Mouse (Mus musculus) heart, postnatal 36 days (tissue): Measurements from ENCODE around the gene Rlbp1. TPM values are rescaled to one million over a fixed set of nuclear protein-coding genes. Genes with fewer than 3 reads are reported as not detected.

Experiments used
- DNase-seq, 2 experiments: peaks; one replicate each; pipeline ENCODE4 v3.0.0; 2021 to 2022
- intact Hi-C: fragments of 180-260 bp; cut with DNase I; formaldehyde crosslinking; loops from one replicate; pipeline ENCODE4 v1.15.1; 2025
- total RNA-seq, 2 experiments: library from RNA; stranded (reverse); gene quantifications; 2 replicates each; pipeline ENCODE4 v1.2.3; 2021

Gene Rlbp1
- not detected for total RNA-seq

DNA sequence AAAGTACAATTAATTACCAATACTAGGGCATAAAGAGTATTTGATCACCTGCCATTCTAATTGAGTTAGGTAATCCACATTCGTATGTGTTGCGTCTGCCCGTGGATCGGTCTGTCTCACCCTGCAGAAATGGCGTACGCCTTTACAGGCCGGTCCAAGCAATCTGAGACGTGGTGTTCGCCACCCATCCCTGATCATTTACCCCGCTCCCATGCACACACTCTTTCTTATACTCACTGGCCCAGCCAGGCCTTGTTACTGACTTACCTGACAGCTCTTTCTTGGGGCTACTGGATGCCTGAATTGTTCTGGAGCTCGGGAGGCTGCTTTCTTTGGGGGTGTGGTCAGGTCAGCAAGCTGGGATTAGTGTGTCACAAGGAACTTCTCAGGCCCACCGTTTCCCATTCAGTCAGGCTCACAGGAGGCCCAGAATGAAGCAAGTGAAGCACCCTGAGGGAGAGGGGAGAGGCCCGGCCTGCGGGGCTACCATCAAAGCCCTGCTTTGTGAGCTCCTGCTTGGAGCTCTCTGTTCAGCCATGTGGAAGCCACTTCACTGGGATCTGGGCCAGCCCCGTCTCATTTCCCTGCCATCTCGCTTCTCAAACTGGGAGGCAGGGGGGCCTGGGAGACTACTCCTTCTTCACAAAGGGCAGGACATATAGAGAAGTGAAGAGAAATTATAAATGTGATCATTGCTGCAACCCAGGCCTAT is at the start of gene Rlbp1:
Gene Rlbp1 (minus strand): TSS at position 627 of the 712 bp plus-strand sequence.
- intact Hi-C loops = no loop called here

DNA sequence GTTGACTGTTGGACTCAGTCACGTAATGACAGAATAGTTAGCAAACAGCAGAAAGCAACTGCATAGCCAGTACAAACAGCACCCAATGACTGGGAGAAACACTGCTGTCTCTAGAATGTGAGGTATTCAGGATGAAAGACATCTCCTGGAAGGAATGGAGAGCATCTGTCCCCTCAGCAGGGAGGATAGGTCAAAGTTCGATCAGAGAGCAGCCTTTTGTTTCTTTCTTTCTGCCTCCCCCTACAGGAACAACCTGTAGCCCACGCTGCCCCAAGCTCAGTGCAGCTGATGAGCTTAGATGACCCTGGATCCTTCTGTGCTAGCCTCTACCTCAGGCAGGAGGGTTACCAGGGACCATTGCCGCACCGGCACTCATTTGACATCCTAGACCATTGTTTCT is 41.4 kb upstream of the Rlbp1 start:
- intact Hi-C loops = no loop called here
- DNase-seq = no peak

More for the DNA sequence above, at the start of gene Rlbp1:
- no peak for DNase-seq

DNA sequence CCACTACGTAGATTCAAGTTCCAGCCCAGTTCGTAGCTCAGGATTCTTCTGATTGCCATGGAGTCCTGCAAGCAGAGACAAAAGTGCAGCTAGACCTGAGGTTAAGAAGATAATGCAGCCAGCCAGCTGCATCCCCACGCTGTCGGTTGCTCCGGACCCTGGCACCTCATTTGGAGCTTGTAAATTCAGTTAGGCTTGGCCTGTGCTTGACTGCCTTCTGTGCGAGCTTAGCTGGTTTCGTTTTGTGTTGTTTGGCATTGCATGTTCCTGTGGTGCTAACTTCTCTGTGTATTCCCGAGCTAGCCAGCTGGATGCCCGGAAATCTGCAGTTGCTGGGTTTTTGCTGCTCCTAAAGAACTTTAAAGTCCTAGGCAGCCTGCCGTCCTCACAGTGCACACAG is 39.0 kb upstream of the Rlbp1 start:
- no peak for DNase-seq
- intact Hi-C loops = no loop called here

DNA sequence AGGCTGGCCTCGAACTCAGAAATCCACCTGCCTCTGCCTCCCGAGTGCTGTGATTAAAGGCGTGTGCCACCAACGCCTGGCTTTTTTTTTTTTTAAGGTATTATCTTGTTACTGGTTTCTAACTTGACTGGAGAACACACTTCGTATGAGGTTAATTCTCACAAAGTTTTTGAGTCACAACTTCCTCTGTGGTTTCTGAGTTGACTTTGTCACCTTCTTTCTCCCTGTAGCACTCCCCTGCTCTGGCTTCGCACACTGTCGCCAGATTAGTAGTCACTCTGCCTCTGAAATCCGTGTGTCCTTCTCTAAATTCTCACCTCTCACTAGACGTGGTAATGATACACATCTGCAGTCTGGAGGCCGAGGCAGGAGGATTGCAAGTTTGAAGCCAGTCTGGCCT is 36.0 kb upstream of the Rlbp1 start:
- intact Hi-C loops = no loop called here
- DNase-seq = no peak

DNA sequence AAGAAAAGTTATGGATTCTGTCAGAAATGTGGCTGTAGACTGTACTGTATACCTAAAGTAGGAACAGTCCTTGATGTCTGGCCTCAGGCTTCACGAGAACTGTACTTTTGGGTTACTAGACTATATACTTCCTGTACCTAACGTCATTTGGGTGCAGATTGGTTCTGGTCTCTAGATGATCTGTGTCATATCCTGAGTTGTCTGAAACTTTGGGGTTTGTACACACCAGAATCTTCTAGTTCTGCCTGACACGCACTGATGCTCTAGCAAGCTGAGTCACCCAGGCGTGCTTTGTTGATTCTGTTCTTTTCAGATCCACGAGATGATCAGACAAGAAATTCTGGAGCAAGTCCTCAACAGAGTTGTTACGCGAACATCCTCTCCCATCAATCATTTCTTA is 33.1 kb upstream of the Rlbp1 start:
- DNase-seq = no peak
- intact Hi-C loops = no loop called here

DNA sequence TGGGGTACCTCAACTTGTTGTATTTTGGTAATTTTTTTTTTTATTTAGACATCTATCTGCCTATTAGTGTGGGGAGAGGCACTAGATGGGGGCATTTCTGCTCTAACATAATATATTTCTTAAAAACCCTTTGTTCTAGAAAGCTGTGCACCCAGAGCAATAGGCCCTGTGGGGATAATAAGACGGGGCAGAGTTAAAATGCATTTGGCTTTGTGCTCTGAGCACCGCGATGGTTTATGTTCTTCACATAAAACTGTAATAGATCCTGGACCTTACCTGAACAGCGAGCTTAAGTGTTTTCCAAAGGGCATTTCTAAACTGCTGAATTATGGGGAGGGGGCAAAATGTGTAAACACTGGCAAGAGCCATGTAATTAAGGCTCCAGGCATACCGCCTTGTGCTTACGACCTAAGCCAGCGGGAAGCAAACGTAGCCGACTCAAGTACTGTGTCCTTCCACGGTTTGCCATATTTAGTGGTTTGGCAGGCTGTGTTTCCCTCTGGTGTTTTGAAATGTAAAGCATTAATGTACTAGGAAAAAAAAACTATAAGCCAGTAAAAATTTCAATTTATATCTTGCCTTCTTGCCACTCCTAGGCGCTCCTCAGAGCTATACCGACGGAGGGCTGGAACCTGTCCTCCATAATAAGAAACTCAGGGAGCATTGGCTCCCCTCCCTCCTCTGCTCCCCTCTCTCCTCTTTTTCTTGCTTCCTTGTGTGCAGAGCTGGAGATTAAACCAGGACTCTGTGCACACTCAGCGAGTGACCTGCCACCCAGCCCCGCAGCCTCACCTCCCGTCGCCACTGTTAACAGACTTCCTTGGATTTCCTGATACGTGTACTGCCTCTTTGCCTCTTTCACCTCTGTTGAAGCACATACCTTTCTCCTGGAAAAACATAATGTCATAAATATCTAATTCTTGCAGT is 27.9 kb upstream of the Rlbp1 start:
- intact Hi-C loops = no loop called here

GRCm38 (mm10) chr7:79400296-79400695 is 13.4 kb upstream of the Rlbp1 start:
- DNase-seq = no peak
- intact Hi-C loops = no loop called here

More for the DNA sequence above, 27.9 kb upstream of the Rlbp1 start:
- no peak for DNase-seq

DNA sequence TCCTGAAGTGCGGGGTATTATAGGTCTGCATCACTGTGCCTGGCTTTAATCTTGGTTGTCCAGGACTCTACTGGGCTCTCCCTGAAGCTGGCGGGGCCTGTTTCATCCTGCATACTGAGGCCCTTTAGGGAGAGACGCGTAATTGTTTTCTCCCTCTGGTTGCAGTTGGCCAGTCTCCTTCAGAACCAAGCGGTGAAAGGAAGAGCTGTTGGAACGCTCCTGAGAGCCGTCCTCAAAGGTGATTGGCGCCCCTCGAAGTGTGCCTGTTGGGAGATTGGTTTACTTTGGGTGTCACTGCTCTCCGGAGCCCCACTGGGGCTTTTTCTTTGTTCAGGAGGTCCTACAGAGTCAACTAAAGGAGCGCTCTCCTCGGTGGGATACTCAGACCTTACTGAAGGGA is 12.1 kb upstream of the Rlbp1 start:
- intact Hi-C loops = no loop called here
- DNase-seq = no peak

DNA sequence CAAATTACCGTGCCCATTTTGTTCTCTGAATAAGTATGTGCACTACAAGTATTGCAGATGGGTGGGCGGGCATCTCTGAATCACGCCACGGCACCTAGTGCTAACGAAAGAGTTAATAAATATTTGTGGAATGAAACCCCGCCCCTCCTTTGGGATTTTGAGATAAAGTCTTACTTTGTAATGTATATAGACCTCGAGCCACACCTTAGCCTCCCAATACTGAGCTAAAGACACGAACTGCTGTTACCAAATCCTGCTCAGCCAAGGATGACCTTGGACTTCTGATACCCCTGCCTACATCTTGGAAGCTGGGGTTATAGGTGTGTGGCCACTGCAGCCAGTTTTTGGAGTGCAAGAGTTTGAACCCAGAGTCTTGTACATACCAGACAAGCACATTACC is 11.6 kb upstream of the Rlbp1 start:
- DNase-seq = no peak
- intact Hi-C loops = no loop called here

GRCm38 (mm10) chr7:79397446-79397963 is 10.7 kb upstream of the Rlbp1 start:
- intact Hi-C loops = no loop called here
- no peak for DNase-seq

GRCm38 (mm10) chr7:79395186-79395585 is 8.3 kb upstream of the Rlbp1 start:
- DNase-seq = no peak
- intact Hi-C loops = no loop called here

DNA sequence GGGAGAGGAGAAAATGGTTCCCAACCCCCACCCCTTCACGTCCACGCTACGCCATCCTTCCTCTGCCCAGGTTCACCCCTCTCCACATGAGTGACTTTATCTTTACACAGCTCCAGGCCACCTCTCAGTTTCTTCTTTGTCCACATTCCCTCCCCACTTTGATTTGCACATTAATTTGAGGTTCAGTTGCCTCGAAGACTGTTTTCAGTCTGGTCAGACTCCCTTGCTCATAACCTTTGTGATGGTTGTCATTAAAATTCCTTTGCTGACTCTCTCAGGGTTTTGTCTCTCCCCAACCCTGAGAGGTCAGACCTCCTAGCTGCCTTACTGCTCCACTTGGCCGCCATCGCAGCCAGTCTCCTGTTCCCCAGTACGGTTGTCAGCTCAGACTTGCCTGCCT is 7.8 kb upstream of the Rlbp1 start:
- DNase-seq = no peak
- intact Hi-C loops = loop anchor here (5.0 kb wide), 1 partner anchor 73 kb away; the partner anchor contains the start of gene Polg

DNA sequence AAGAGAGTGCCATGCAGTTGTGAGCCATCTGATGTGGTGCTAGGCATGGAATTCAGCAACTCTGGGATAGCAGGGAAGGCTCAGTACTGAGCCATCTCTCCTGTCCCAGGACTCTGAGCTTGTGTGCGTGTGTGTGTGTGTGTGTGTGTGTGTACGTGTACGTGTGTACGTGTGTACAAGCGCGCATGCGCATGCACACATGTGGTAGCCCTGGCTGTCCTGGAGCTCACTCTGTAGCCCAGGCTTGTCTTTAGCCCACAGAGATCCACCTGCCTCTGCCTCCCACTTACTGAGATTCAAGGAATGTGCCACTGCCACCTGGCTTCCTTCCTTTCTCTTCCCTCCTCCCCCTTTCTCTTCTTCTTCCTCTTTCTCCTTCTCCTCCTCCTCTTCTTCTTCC is 7.1 kb upstream of the Rlbp1 start:
- DNase-seq = no peak
- intact Hi-C loops = loop anchor here (5.0 kb wide), 1 partner anchor 73 kb away; the partner anchor contains the start of gene Polg

- intact Hi-C loops = loop anchor here (5.0 kb wide), 1 partner anchor 74 kb away; the partner anchor contains the start of gene Polg
- DNase-seq = no peak
These were observed 6.1 kb upstream of the Rlbp1 start for GRCm38 (mm10) chr7:79392860-79393513.

- peak; percentile 96 to 98 for DNase-seq
- intact Hi-C loops = loop anchor here (5.0 kb wide), 1 partner anchor 75 kb away; the partner anchor contains the start of gene Polg
These were observed 5.2 kb upstream of the Rlbp1 start, which contains the start of gene Fanci for GRCm38 (mm10) chr7:79391883-79392649. Gene Fanci, plus strand, starts transcription at chr7:79391929.

DNA sequence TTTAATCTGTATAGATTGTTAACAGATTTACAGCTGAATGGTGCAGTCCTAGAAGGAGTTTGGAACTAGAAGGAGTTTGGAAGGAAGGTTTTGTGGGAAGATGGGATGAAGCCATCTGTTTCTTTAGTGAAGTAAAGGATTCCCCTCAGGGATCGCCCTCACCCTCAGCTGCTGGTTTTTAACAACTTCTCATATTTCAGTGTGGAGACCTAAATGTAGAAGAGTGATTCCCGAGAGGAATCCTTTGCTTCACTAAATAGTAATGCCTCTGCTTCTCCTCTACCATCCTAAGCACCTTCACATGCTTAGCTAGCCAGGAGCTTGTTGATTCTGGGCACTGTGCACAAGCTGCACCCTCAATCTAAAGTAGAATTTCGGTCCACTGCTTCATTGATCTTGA is 4.6 kb upstream of the Rlbp1 start:
- intact Hi-C loops = loop anchor here (5.0 kb wide), 1 partner anchor 76 kb away; the partner anchor contains the start of gene Polg
- DNase-seq = no peak

- DNase-seq = no peak
- intact Hi-C loops = loop anchor here (5.0 kb wide), 1 partner anchor 77 kb away; the partner anchor contains the start of gene Polg
These were observed 3.4 kb upstream of the Rlbp1 start for GRCm38 (mm10) chr7:79390141-79390708.

DNA sequence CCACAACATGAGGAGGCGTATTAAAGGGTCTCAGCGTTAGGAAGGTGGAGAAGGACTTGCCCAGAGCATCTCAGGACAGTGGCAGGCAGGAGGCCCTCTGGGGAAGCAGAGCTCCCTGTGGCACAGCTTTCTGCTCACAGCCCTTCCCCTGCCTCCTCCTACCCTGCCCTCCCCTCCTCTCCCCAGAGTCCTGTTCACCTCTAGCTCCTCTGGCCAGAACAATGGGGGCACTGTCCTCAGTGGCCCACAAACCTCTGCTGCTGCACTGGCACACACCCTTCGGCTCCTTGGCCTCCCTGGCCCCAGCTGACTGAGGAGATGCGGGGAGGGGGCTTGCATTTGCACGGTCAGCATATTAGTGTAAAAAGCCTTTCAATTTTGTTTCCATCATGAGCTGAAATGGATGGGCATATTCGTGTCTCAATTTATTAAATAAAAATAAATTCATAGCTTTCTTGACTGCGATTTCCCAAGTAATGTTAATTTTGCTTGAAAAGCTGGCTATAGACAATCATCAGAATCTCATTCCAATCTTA is 1.9 kb upstream of the Rlbp1 start:
- intact Hi-C loops = no loop called here
- no peak for DNase-seq

- intact Hi-C loops = no loop called here
- no peak for DNase-seq
These were observed 1.1 kb upstream of the Rlbp1 start for GRCm38 (mm10) chr7:79387991-79388390.
